Mouse (Mus musculus) stomach, postnatal 0 days (tissue): ENCODE results near the gene 2310022A10Rik. TPM values are rescaled to one million over a fixed set of nuclear protein-coding genes. Genes with fewer than 3 reads are reported as not detected.

Experiments used
- ATAC-seq: fragments of 200-750 bp; cut with Nextera tagmentation; 2 replicates; pipeline ENCODE4 v1.8.0; 2017; ENCODE audit not compliant: low FRiP score, low TSS enrichment
- DNase-seq: peaks from one replicate; pipeline ENCODE4 v3.0.0-alpha.2; 2016; ENCODE audit warnings: low spot score
- H3K27ac ChIP-seq: fragments of 300-500 bp; sonication (generic); replicated peaks from 2 replicates; pipeline ENCODE4 v1.5.1; 2014; ENCODE audit warnings: mild to moderate bottlenecking, control low read depth
- H3K27me3 ChIP-seq: fragments of 300-500 bp; sonication (generic); 2 replicates; pipeline ENCODE4 v1.6.1; 2014; ENCODE audit warnings: low read length; ENCODE audit not compliant: control insufficient read depth, insufficient read depth
- H3K36me3 ChIP-seq: fragments of 300-500 bp; sonication (generic); 2 replicates; pipeline ENCODE4 v1.6.1; 2014; ENCODE audit warnings: low read length, mixed read lengths; ENCODE audit not compliant: control insufficient read depth, insufficient read depth
- H3K4me1 ChIP-seq: fragments of 300-500 bp; sonication (generic); replicated peaks from 2 replicates; pipeline ENCODE4 v1.6.1; 2014; ENCODE audit warnings: antibody characterized with exemption; ENCODE audit not compliant: control insufficient read depth, insufficient read depth
- H3K4me2 ChIP-seq: fragments of 300-500 bp; sonication (generic); replicated peaks from 2 replicates; pipeline ENCODE4 v1.6.1; 2014; ENCODE audit warnings: low read depth, mild to moderate bottlenecking, control low read depth, moderate library complexity
- H3K4me3 ChIP-seq: fragments of 300-500 bp; sonication (generic); 2 replicates; pipeline ENCODE4 v1.5.1; 2014; ENCODE audit warnings: low read depth, low read length, control low read depth
- H3K9ac ChIP-seq: fragments of 300-500 bp; sonication (generic); 2 replicates; pipeline ENCODE4 v1.6.1; 2014; ENCODE audit warnings: mild to moderate bottlenecking, low read length, control low read depth, mixed read lengths
- H3K9me3 ChIP-seq: fragments of 300-500 bp; sonication (generic); 2 replicates; pipeline ENCODE4 v1.6.1; 2016; ENCODE audit warnings: low read length; ENCODE audit not compliant: control insufficient read depth
- CTCF ChIP-seq: IDR thresholded peaks from 2 replicates; pipeline ENCODE4 v1.5.1; 2016; ENCODE audit warnings: antibody characterized with exemption, low read depth, mild to moderate bottlenecking, moderate library complexity
- EP300 ChIP-seq: optimal IDR thresholded peaks from 2 replicates; pipeline ENCODE3; 2016; ENCODE audit warnings: antibody characterized with exemption
- WGBS: fragments of 180-500 bp; shearing (Covaris S2); extraction: QIAGEN DNeasy Blood & Tissue Kit; methylation state at CpG from one replicate; pipeline ENCODE4 v1.1.7; 2014; 5-methylcytosine and 5-hydroxymethylcytosine counted together
- polyA plus RNA-seq: library from polyadenylated mRNA; unstranded; fragments of >200 nt; fragmentation: Nextera tagmentation; extraction: Ambion mirVana; gene quantifications from 2 replicates; pipeline ENCODE4 v1.2.1, GENCODE M21; 2015

The 2310022A10Rik gene
- polyA plus RNA-seq, 1 experiment from 2014 or later: 11.4 TPM

DNA sequence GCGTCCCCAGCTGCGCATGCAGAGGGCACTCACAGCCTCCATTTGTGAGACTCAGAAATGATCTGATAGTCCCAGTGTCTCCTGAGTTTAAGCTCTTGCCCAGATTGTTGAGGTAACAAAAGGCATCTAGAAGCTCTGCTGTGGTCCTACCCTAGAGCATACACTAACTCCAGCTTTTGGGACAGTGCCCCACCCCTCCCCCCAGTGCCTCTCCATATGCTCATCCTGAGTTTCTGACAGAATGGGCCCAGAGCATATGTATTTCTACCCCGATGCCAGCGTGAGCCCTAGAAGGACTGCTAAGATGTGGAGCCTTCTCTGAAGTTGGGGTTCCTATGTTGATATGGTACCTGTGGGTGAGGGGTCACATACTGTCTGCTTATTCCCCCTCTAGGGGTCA lies 78.4 kb downstream of the 2310022A10Rik start:
- TF ChIP-seq CTCF: no peak
- no peak for TF ChIP-seq EP300
- ATAC-seq (no peak), DNase-seq (no peak)
- no peak overlapping the region for H3K27ac ChIP-seq
- no peak overlapping the region for H3K4me2 ChIP-seq
- 96% methylated on average over 4 of the region's 4 CpGs for WGBS
- H3K9me3 ChIP-seq: no peaks in the 10 kb centered on the region
- H3K9ac ChIP-seq: no peak overlapping the region
- peaks cover 34% of the 10 kb centered on the region for H3K36me3 ChIP-seq
- H3K4me1 ChIP-seq: no peaks in the 10 kb centered on the region
- H3K4me3 ChIP-seq: no peak overlapping the region
- no peaks in the 10 kb centered on the region for H3K27me3 ChIP-seq

Other genes starting within 250 kb of the 2310022A10Rik start
- gene Ltbp4, start 215.5 kb upstream of the 2310022A10Rik start, polyA plus RNA-seq: 81.0 and 94.8 TPM in 2 replicates
- 26.3 and 27.3 TPM in 2 replicates for gene Shkbp1, start 197.2 kb upstream of the 2310022A10Rik start, polyA plus RNA-seq
- 0.28 and 0.57 TPM in 2 replicates for gene Gm20479, start 195.8 kb upstream of the 2310022A10Rik start, polyA plus RNA-seq
- 0.24 and 0.25 TPM in 2 replicates for gene Sptbn4, start 105.5 kb upstream of the 2310022A10Rik start, polyA plus RNA-seq
- gene Blvrb, start 105.3 kb upstream of the 2310022A10Rik start, polyA plus RNA-seq: 97.3 and 103 TPM in 2 replicates
- gene Sertad3, start 79.5 kb upstream of the 2310022A10Rik start, polyA plus RNA-seq: 23.9 and 25.2 TPM in 2 replicates
- gene Sertad1, start 66.3 kb upstream of the 2310022A10Rik start, polyA plus RNA-seq: 50.0 and 53.0 TPM in 2 replicates
- gene Prx, start 53.9 kb upstream of the 2310022A10Rik start, polyA plus RNA-seq: 2.1 and 2.2 TPM in 2 replicates
- 0.23 and 0.39 TPM in 2 replicates for gene Hipk4, start 30.0 kb upstream of the 2310022A10Rik start, polyA plus RNA-seq
- 117 and 128 TPM in 2 replicates for gene Pld3, start within 50 bp of the 2310022A10Rik start, polyA plus RNA-seq
- 42.6 and 46.5 TPM in 2 replicates for gene Akt2, start 38.3 kb downstream of the 2310022A10Rik start, polyA plus RNA-seq
- 1.4 and 1.6 TPM in 2 replicates for gene Ttc9b, start 100.7 kb downstream of the 2310022A10Rik start, polyA plus RNA-seq
- gene Map3k10, start 121.4 kb downstream of the 2310022A10Rik start, polyA plus RNA-seq: 4.2 and 4.6 TPM in 2 replicates
- gene Zfp607b, start 136.1 kb downstream of the 2310022A10Rik start, polyA plus RNA-seq: 1.9 and 2.0 TPM in 2 replicates
- gene Zfp60, start 178.2 kb downstream of the 2310022A10Rik start, polyA plus RNA-seq: 8.4 and 9.3 TPM in 2 replicates